Mouse (Mus musculus): Measurements from ENCODE around the gene Pprc1. TPM values are rescaled to one million over a fixed set of nuclear protein-coding genes. Genes with fewer than 3 reads are reported as not detected.

The Pprc1 gene
- 42.0 and 51.5 TPM in 2 replicates for polyA plus RNA-seq (2011; ENCODE audit: insufficient read depth, insufficient read length, low replicate concordance, missing spikeins)

GRCm38 (mm10) chr19:46044271-46044992, at the start of gene Pprc1:
TSS of gene Pprc1 (plus strand) at chr19:46044886.
- peaks cover 9% of the 10 kb centered on the region for H3K4me1 ChIP-seq (ENCODE audit: control insufficient read depth, insufficient read depth, low read length)
- under 1% methylated on average over 34 of the region's 34 CpGs for WGBS
- H3K4me3 ChIP-seq (replicated peaks; ENCODE audit: control insufficient read depth, low read depth, low read length), result peak within 1 kb of the TSS; percentile 97
- peak within 1 kb of the TSS; percentile 79 for H3K27ac ChIP-seq (ENCODE audit: control insufficient read depth, insufficient read depth, low read depth, low read length, poor library complexity)
- no peak for TF ChIP-seq CTCF (IDR thresholded peaks at IDR 0.05; ENCODE audit: control insufficient read depth, insufficient read depth, low read length)
- TF ChIP-seq POLR2A (IDR thresholded peaks at IDR 0.05; ENCODE audit: borderline replicate concordance, control insufficient read depth, low read depth, low read length), result no peak

GRCm38 (mm10) chr19:45997365-45997764, 47.3 kb upstream of the Pprc1 start:
- no peaks in the 10 kb centered on the region; the same call in 1 of the 2 replicates for H3K4me1 ChIP-seq (ENCODE audit: control insufficient read depth, insufficient read depth, low read length)
- H3K4me3 ChIP-seq (replicated peaks; ENCODE audit: control insufficient read depth, low read depth, low read length), result peak overlapping the region; percentile 17
- TF ChIP-seq POLR2A (IDR thresholded peaks at IDR 0.05; ENCODE audit: borderline replicate concordance, control insufficient read depth, low read depth, low read length), result no peak
- no peak for TF ChIP-seq CTCF (IDR thresholded peaks at IDR 0.05; ENCODE audit: control insufficient read depth, insufficient read depth, low read length)
- no peak overlapping the region for H3K27ac ChIP-seq (ENCODE audit: control insufficient read depth, insufficient read depth, low read depth, low read length, poor library complexity)
- 40% methylated on average over 5 of the region's 5 CpGs for WGBS

DNA sequence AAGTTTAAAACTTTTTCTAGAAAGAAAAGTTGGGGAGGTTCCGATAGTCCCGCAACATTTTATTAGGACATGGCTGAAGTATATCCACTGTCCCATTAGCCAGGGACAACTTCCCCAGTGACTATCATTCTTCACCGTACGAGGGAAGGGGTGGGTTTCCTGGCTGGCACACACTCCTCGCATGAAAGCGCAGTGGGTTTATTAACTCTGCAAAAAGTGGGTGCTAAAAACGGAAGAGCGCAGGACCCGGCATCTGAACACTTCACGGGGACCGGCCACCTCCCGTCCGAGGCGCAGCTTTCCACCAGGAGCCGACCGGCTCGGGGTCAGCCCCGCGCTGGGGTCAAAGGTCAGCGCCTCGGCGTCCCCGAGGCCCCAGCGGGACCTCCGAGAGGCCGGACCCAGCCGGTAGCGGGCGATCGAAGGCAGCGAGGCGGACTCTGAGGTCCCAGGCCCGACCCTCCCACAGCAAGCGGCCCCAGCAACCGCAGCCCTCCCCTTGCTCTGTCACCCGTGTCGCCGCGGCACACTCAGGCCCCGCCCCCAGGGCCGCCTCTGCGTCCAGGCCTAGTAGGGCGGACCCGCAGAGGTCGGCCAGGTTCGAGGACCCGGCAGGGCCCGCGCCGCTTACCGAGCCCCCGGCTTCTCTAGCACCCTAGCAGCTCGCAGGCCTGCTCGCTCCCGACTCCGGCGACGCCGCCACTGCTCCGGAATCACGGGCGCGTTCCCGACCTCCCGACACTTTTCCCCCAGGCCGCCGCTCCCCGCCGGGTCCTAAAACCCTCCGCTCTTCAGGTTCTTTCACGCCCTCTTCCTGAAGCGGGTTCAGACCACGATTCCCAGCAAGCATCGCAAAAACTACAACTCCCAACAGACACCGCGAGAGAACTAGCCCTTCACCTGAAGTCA, 46.6 kb upstream of the Pprc1 start, which contains the start of gene Armh3:
Gene Armh3, minus strand, starts transcription at position 704 of the 909 bp plus-strand sequence.
- H3K4me3 ChIP-seq (replicated peaks; ENCODE audit: control insufficient read depth, low read depth, low read length), result peak within 1 kb of the TSS; percentile 87
- H3K27ac ChIP-seq (ENCODE audit: control insufficient read depth, insufficient read depth, low read depth, low read length, poor library complexity), result peak within 1 kb of the TSS; percentile 98
- WGBS, result under 1% methylated on average over 76 of the region's 76 CpGs
- H3K4me1 ChIP-seq (ENCODE audit: control insufficient read depth, insufficient read depth, low read length), result no peaks in the 10 kb centered on the region; the same call in 1 of the 2 replicates
- TF ChIP-seq CTCF (IDR thresholded peaks at IDR 0.05; ENCODE audit: control insufficient read depth, insufficient read depth, low read length), result no peak
- peak; percentile 32; the same call in 1 of the 2 replicates for TF ChIP-seq POLR2A (IDR thresholded peaks at IDR 0.05; ENCODE audit: borderline replicate concordance, control insufficient read depth, low read depth, low read length)

DNA sequence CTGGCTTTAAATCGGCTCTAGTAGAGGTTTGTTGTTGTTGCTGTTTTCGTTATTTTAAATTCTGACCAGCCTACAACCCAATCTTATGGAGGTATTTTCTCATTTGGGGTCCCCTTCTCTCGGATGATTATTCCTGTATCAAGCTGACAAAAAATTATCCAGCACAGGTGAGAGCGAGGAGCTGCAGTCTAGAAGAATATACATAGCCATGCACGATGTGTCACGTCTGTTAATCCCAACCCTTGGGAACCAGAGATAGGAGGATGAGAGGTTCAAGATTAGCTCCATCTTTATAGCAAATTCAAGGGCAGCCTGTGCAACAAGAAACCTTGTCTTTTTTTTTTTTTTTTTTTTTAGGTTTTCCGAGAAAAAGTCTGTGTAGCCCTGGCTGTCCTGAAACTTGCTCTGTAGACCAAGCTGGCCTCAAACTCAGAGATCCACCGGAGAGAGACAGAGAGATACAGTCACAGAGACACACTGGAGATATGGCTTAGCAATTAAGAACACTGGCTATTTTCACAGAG, 45.9 kb upstream of the Pprc1 start:
- peak overlapping the region; percentile 87 for H3K4me3 ChIP-seq (replicated peaks; ENCODE audit: control insufficient read depth, low read depth, low read length)
- H3K27ac ChIP-seq (ENCODE audit: control insufficient read depth, insufficient read depth, low read depth, low read length, poor library complexity), result no peak overlapping the region
- WGBS, result 9% methylated on average over 8 of the region's 8 CpGs
- TF ChIP-seq POLR2A (IDR thresholded peaks at IDR 0.05; ENCODE audit: borderline replicate concordance, control insufficient read depth, low read depth, low read length), result no peak
- no peaks in the 10 kb centered on the region; the same call in 1 of the 2 replicates for H3K4me1 ChIP-seq (ENCODE audit: control insufficient read depth, insufficient read depth, low read length)

- no peak overlapping the region for H3K4me3 ChIP-seq (replicated peaks; ENCODE audit: control insufficient read depth, low read depth, low read length)
- H3K27ac ChIP-seq (ENCODE audit: control insufficient read depth, insufficient read depth, low read depth, low read length, poor library complexity), result no peak overlapping the region
- no peak for TF ChIP-seq POLR2A (IDR thresholded peaks at IDR 0.05; ENCODE audit: borderline replicate concordance, control insufficient read depth, low read depth, low read length)
- no peak for TF ChIP-seq CTCF (IDR thresholded peaks at IDR 0.05; ENCODE audit: control insufficient read depth, insufficient read depth, low read length)
- 37% methylated on average over 1 of the region's 1 CpGs for WGBS
- H3K4me1 ChIP-seq (ENCODE audit: control insufficient read depth, insufficient read depth, low read length), result no peaks in the 10 kb centered on the region; the same call in 1 of the 2 replicates
Observed at GRCm38 (mm10) chr19:45999378-45999777, 45.3 kb upstream of the Pprc1 start.

GRCm38 (mm10) chr19:46002279-46002678, 42.4 kb upstream of the Pprc1 start:
- Histone ChIP-seq H3K4me1 (ENCODE audit: control insufficient read depth, insufficient read depth, low read length) (no peaks in the 10 kb centered on the region; the same call in 1 of the 2 replicates), H3K27ac (ENCODE audit: control insufficient read depth, insufficient read depth, low read depth, low read length, poor library complexity) (no peak overlapping the region), H3K4me3 (replicated peaks; ENCODE audit: control insufficient read depth, low read depth, low read length) (no peak overlapping the region)
- TF ChIP-seq POLR2A (IDR thresholded peaks at IDR 0.05; ENCODE audit: borderline replicate concordance, control insufficient read depth, low read depth, low read length), result no peak
- 35% methylated on average over 9 of the region's 9 CpGs for WGBS

- WGBS, result under 1% methylated on average over 68 of the region's 70 CpGs
- Histone ChIP-seq H3K27ac (ENCODE audit: control insufficient read depth, insufficient read depth, low read depth, low read length, poor library complexity) (peak within 1 kb of the TSS; percentile 84), H3K4me3 (replicated peaks; ENCODE audit: control insufficient read depth, low read depth, low read length) (peak within 1 kb of the TSS; percentile 83), H3K4me1 (ENCODE audit: control insufficient read depth, insufficient read depth, low read length) (no peaks in the 10 kb centered on the region; the same call in 1 of the 2 replicates)
- TF ChIP-seq CTCF (IDR thresholded peaks at IDR 0.05; ENCODE audit: control insufficient read depth, insufficient read depth, low read length) (no peak), POLR2A (IDR thresholded peaks at IDR 0.05; ENCODE audit: borderline replicate concordance, control insufficient read depth, low read depth, low read length) (peak; percentile 93; the same call in 1 of the 2 replicates)
Observed at GRCm38 (mm10) chr19:46003371-46004226, 41.1 kb upstream of the Pprc1 start, which contains the start of gene Hps6. TSS of gene Hps6 (plus strand) at chr19:46003508.
